Mouse (Mus musculus) left cerebral cortex, adult 8-10 months (tissue): ENCODE results near the gene Myg1. TPM values are rescaled to one million over a fixed set of nuclear protein-coding genes. Genes with fewer than 3 reads are reported as not detected.
"Not testable (repeated sequence)": the region's sequence is repeated elsewhere in the genome, so short reads cannot be mapped to it uniquely, and the experiment has no call there.

Experiments used
- DNase-seq, 2 experiments: peaks; one replicate each; pipeline ENCODE4 v3.0.0; 2022; ENCODE audit warnings: low spot score in 2 of 2
- total RNA-seq, 4 experiments: library from RNA; stranded (reverse); gene quantifications; 2 replicates each; pipeline ENCODE4 v1.2.4; 2022

Myg1 gene
- 10 to 100 TPM; 59.3 to 63.4 (median 61.9) TPM for total RNA-seq

- DNase-seq = peak; percentile 75 to 80
These were observed at the start of gene Myg1 for GRCm38 (mm10) chr15:102331610-102332015. Gene Myg1, plus strand, starts transcription at chr15:102331709.

GRCm38 (mm10) chr15:102282463-102283292, 48.8 kb upstream of the Myg1 start:
- no peak for DNase-seq

- no peak for DNase-seq
These were observed 47.9 kb upstream of the Myg1 start for GRCm38 (mm10) chr15:102283648-102284047.

- no peak for DNase-seq
These were observed 44.1 kb upstream of the Myg1 start for GRCm38 (mm10) chr15:102287395-102287794.

GRCm38 (mm10) chr15:102295633-102296367, 35.7 kb upstream of the Myg1 start, which contains the start of gene Espl1:
Gene Espl1, plus strand, starts transcription at chr15:102296266.
- DNase-seq = peak; percentile 83 to 87

- DNase-seq = no peak
These were observed 35.0 kb upstream of the Myg1 start for GRCm38 (mm10) chr15:102296368-102297006.

GRCm38 (mm10) chr15:102302542-102302941, 29.0 kb upstream of the Myg1 start:
- no peak for DNase-seq

GRCm38 (mm10) chr15:102308717-102309116, 22.8 kb upstream of the Myg1 start:
- DNase-seq = no peak

- DNase-seq = no peak
These were observed 21.2 kb upstream of the Myg1 start for GRCm38 (mm10) chr15:102310074-102310845.

- DNase-seq = no peak
These were observed 20.0 kb upstream of the Myg1 start for GRCm38 (mm10) chr15:102311489-102311888.

- DNase-seq = no peak
These were observed 16.2 kb upstream of the Myg1 start for GRCm38 (mm10) chr15:102315292-102315691.

- peak in 1 of 2 experiments; percentile 33 for DNase-seq
These were observed 15.2 kb upstream of the Myg1 start for GRCm38 (mm10) chr15:102316263-102316662.

- DNase-seq = no peak
These were observed 6.6 kb upstream of the Myg1 start for GRCm38 (mm10) chr15:102324654-102325473.

- DNase-seq = peak; percentile 72 to 74
These were observed 5.4 kb upstream of the Myg1 start, which contains the start of gene Pfdn5 for GRCm38 (mm10) chr15:102326022-102326576. Gene Pfdn5, plus strand, starts transcription at chr15:102326116.

- DNase-seq = no peak
These were observed 4.6 kb upstream of the Myg1 start for GRCm38 (mm10) chr15:102326892-102327291.

- no peak for DNase-seq
These were observed 3.7 kb downstream of the Myg1 start for GRCm38 (mm10) chr15:102335254-102335653.

GRCm38 (mm10) chr15:102335925-102336324, 4.4 kb downstream of the Myg1 start:
- not testable (repeated sequence) for DNase-seq

- DNase-seq = no peak
These were observed 5.4 kb downstream of the Myg1 start for GRCm38 (mm10) chr15:102336946-102337345.

GRCm38 (mm10) chr15:102339612-102340011, 8.1 kb downstream of the Myg1 start:
- DNase-seq = no peak

- no peak for DNase-seq
These were observed 10.1 kb downstream of the Myg1 start for GRCm38 (mm10) chr15:102341580-102341979.
